Mouse (Mus musculus): ENCODE data around the gene Hip1r.

Gene Hip1r

GRCm38 (mm10) chr5:123972453-123972852 lies 975 bp upstream of the Hip1r start:
- DNase-seq (ENCODE audit: low read depth, low spot score): no peak

GRCm38 (mm10) chr5:123974179-123974485 lies 704 bp downstream of the Hip1r start:
- peak; percentile 49 for DNase-seq (ENCODE audit: low read depth, low spot score)

- peak; percentile 84 for DNase-seq (ENCODE audit: low read depth, low spot score)
Observed at GRCm38 (mm10) chr5:123974616-123975111, 1.2 kb downstream of the Hip1r start.

GRCm38 (mm10) chr5:123975668-123976180 lies 2.3 kb downstream of the Hip1r start:
- peak; percentile 40 for DNase-seq (ENCODE audit: low read depth, low spot score)

- no peak for DNase-seq (ENCODE audit: low read depth, low spot score)
Observed at GRCm38 (mm10) chr5:123977231-123977630, 3.8 kb downstream of the Hip1r start.

- DNase-seq (ENCODE audit: low read depth, low spot score): no peak
Observed at GRCm38 (mm10) chr5:123978131-123978530, 4.7 kb downstream of the Hip1r start.

- no peak for DNase-seq (ENCODE audit: low read depth, low spot score)
Observed at GRCm38 (mm10) chr5:123979221-123979979, 6.0 kb downstream of the Hip1r start.

GRCm38 (mm10) chr5:123979980-123980369 lies 6.5 kb downstream of the Hip1r start:
- no peak for DNase-seq (ENCODE audit: low read depth, low spot score)

GRCm38 (mm10) chr5:123980521-123981249 lies 7.3 kb downstream of the Hip1r start:
- peak; percentile 51 for DNase-seq (ENCODE audit: low read depth, low spot score)

- DNase-seq (ENCODE audit: low read depth, low spot score): no peak
Observed at GRCm38 (mm10) chr5:123981250-123981554, 7.8 kb downstream of the Hip1r start.

- no peak for DNase-seq (ENCODE audit: low read depth, low spot score)
Observed at GRCm38 (mm10) chr5:123982838-123983237, 9.4 kb downstream of the Hip1r start.

GRCm38 (mm10) chr5:123985434-123985833 lies 12.0 kb downstream of the Hip1r start:
- DNase-seq (ENCODE audit: low read depth, low spot score): no peak

GRCm38 (mm10) chr5:123986925-123987324 lies 13.5 kb downstream of the Hip1r start:
- no peak for DNase-seq (ENCODE audit: low read depth, low spot score)

- no peak for DNase-seq (ENCODE audit: low read depth, low spot score)
Observed at GRCm38 (mm10) chr5:123987511-123987910, 14.1 kb downstream of the Hip1r start.

GRCm38 (mm10) chr5:123989941-123990885 lies 16.8 kb downstream of the Hip1r start:
- no peak for DNase-seq (ENCODE audit: low read depth, low spot score)

GRCm38 (mm10) chr5:123991321-123991720 lies 17.9 kb downstream of the Hip1r start:
- DNase-seq (ENCODE audit: low read depth, low spot score): no peak

- no peak for DNase-seq (ENCODE audit: low read depth, low spot score)
Observed at GRCm38 (mm10) chr5:123992193-123992637, 18.8 kb downstream of the Hip1r start.

GRCm38 (mm10) chr5:123992794-123993193 lies 19.4 kb downstream of the Hip1r start:
- DNase-seq (ENCODE audit: low read depth, low spot score): peak; percentile 61

GRCm38 (mm10) chr5:123993263-123994036 lies 20.0 kb downstream of the Hip1r start:
- DNase-seq (ENCODE audit: low read depth, low spot score): no peak

- no peak for DNase-seq (ENCODE audit: low read depth, low spot score)
Observed at GRCm38 (mm10) chr5:123994468-123994867, 21.0 kb downstream of the Hip1r start.

- no peak for DNase-seq (ENCODE audit: low read depth, low spot score)
Observed at GRCm38 (mm10) chr5:123995388-123995787, 22.0 kb downstream of the Hip1r start.

All from CD4-positive helper T cell, adult 2 months (primary cell).